ENCODE assay signal across 7 mouse cellular contexts in the genomic region with DNA sequence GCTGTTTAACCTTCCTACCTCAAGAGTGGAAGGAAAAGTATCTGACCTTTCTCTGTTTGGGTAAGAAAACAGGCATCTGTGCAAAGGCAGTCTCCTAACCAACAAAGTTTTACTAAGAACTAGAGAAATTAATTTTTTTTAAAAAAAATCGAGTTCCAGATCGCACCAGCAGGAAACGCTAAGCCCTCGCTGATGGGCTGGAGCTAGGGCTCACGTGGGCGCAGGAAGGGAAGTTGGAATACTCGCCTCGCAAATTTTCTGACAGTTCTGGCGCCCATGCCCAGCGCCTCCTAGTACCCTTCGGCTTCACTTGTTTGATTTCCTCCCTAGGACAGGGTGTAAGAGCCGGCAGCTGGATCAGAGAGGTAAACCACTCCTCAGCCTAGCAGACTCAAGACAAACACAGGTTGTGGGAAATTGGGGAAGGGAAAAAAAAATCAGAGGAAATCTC. TPM values are rescaled to one million over a fixed set of nuclear protein-coding genes. Genes with fewer than 3 reads are reported as not detected.
DNase-seq lines count a peak whose midpoint lies in the region; ATAC-seq lines count a peak whose summit lies in the region.

No protein-coding gene starts in this region.

- WGBS in hindbrain, embryonic 13.5 days = under 1% methylated on average over 12 of the region's 12 CpGs
- WGBS in midbrain, embryonic 10.5 days = under 1% methylated on average over 12 of the region's 12 CpGs
- WGBS in stomach, embryonic 16.5 days = 0% methylated on average over 12 of the region's 12 CpGs

- peak overlapping the region; percentile 95 for H3K4me2 ChIP-seq in hindbrain, embryonic 13.5 days
- H3K4me2 ChIP-seq in stomach, embryonic 16.5 days (ENCODE audit: low read depth, low read length) = peak overlapping the region; percentile 100

- H3K27ac ChIP-seq in hindbrain, embryonic 13.5 days = no peak overlapping the region
- no peak overlapping the region for H3K27ac ChIP-seq in midbrain, embryonic 10.5 days (replicated peaks)
- no peak overlapping the region for H3K27ac ChIP-seq in stomach, embryonic 16.5 days (ENCODE audit: low read length)

- intact Hi-C loops in left cerebral cortex, postnatal 4 days (cut with DNase I) = loop anchor here (5.0 to 10.0 kb wide), 3 partner anchors 116 to 341 kb away; no protein-coding TSS in a partner anchor

- H3K27me3 ChIP-seq in hindbrain, embryonic 13.5 days = peaks cover 33% of the 10 kb centered on the region
- H3K27me3 ChIP-seq in midbrain, embryonic 10.5 days (ENCODE audit: low read depth, poor library complexity, severe bottlenecking) = peaks cover 56% of the 10 kb centered on the region
- peaks cover 12% of the 10 kb centered on the region for H3K27me3 ChIP-seq in stomach, embryonic 16.5 days (ENCODE audit: control insufficient read depth, insufficient read depth, low read length)

- DNase-seq in adrenal gland, postnatal 10 days = peak; percentile 30
- peak; percentile 73 for DNase-seq in cerebellum, adult 9-11 months
- DNase-seq in frontal cortex, postnatal 10 days (ENCODE audit: low spot score in 2 of 2) = peak; percentile 12 to 20
- DNase-seq in left cerebral cortex, postnatal 4 days = peak; percentile 40
- DNase-seq in midbrain, embryonic 10.5 days (ENCODE audit: low spot score) = peak; percentile 30

- peak; percentile 29; the same call in 1 of the 2 replicates for ATAC-seq in hindbrain, embryonic 13.5 days (ENCODE audit: low FRiP score)
- ATAC-seq in stomach, embryonic 16.5 days (ENCODE audit: insufficient read depth, low FRiP score) = peak; percentile 49; the same call in 1 of the 2 replicates

- H3K36me3 ChIP-seq in hindbrain, embryonic 13.5 days = no peaks in the 10 kb centered on the region
- H3K36me3 ChIP-seq in midbrain, embryonic 10.5 days = no peaks in the 10 kb centered on the region
- H3K36me3 ChIP-seq in stomach, embryonic 16.5 days (ENCODE audit: control insufficient read depth, insufficient read depth, low read length) = no peaks in the 10 kb centered on the region

- H3K9me3 ChIP-seq in hindbrain, embryonic 13.5 days = no peaks in the 10 kb centered on the region
- no peaks in the 10 kb centered on the region for H3K9me3 ChIP-seq in midbrain, embryonic 10.5 days (replicated peaks)
- H3K9me3 ChIP-seq in stomach, embryonic 16.5 days (replicated peaks; ENCODE audit: control insufficient read depth, low read length) = no peaks in the 10 kb centered on the region

- H3K4me3 ChIP-seq in hindbrain, embryonic 13.5 days = peak overlapping the region; percentile 67
- peak overlapping the region; percentile 76 for H3K4me3 ChIP-seq in midbrain, embryonic 10.5 days
- H3K4me3 ChIP-seq in stomach, embryonic 16.5 days (replicated peaks; ENCODE audit: low read length) = peak overlapping the region; percentile 65

- H3K4me1 ChIP-seq in hindbrain, embryonic 13.5 days (replicated peaks) = peaks cover 23% of the 10 kb centered on the region
- H3K4me1 ChIP-seq in midbrain, embryonic 10.5 days = peaks cover 23% of the 10 kb centered on the region
- H3K4me1 ChIP-seq in stomach, embryonic 16.5 days (ENCODE audit: control insufficient read depth, insufficient read depth, low read length) = peaks cover 16% of the 10 kb centered on the region

- peak overlapping the region; percentile 79 for H3K9ac ChIP-seq in hindbrain, embryonic 13.5 days
- H3K9ac ChIP-seq in stomach, embryonic 16.5 days (ENCODE audit: low read length) = peak overlapping the region; percentile 68

RNA-seq across cellular contexts. Expression of a gene that starts 0.4 kb away (rescaled TPM):
- 1 to 10 TPM; 1.2 to 1.8 TPM for total RNA-seq in adrenal gland, postnatal 10 days (2021)
- 2.6 and 2.7 TPM in 2 replicates for polyA plus RNA-seq in hindbrain, embryonic 13.5 days (2015; fragmentation: Nextera tagmentation; extraction: Ambion mirVana)
- total RNA-seq in left cerebral cortex, postnatal 4 days (2021) = 1 to 10 TPM; 3.4 to 4.5 TPM
- 0.69 and 1.0 TPM in 2 replicates for polyA plus RNA-seq in midbrain, embryonic 10.5 days (2016; fragmentation: Nextera tagmentation; extraction: Ambion mirVana)
- polyA plus RNA-seq in stomach, embryonic 16.5 days (2015; fragmentation: Nextera tagmentation; extraction: Ambion mirVana) = 0.74 and 1.0 TPM in 2 replicates

Comparison
In these comparisons a context has a peak if more than half of its experiments do, and no peak if none do; other contexts are left out.
1. DNase-seq: peak in every context shown above with its lines; median percentile 73 in cerebellum, adult 9-11 months; 40 in left cerebral cortex, postnatal 4 days; 30 in adrenal gland, postnatal 10 days; 30 in midbrain, embryonic 10.5 days; 16 in frontal cortex, postnatal 10 days.